Mouse (Mus musculus): ENCODE measurements around the gene Prokr2.

GRCm38 (mm10) chr2:132410126-132410525 lies 24.9 kb upstream of the Prokr2 start:
- TF ChIP-seq CTCF (IDR thresholded peaks at IDR 0.05; ENCODE audit: borderline replicate concordance, insufficient read depth, low read depth, low read length) (no peak), POLR2A (IDR thresholded peaks at IDR 0.05; ENCODE audit: borderline replicate concordance, insufficient read depth, low read length) (no peak)

Data from cerebellum, adult 2 months (tissue).